Mouse (Mus musculus) urinary bladder, adult 18-20 months (tissue): Measurements from ENCODE around the gene Gm13290.
"Not testable (repeated sequence)": the region's sequence is repeated elsewhere in the genome, so short reads cannot be mapped to it uniquely, and the experiment has no call there.

Experiments
- DNase-seq, 2 experiments: peaks; one replicate each; pipeline ENCODE4 v3.0.0; 2022; ENCODE audit warnings: low spot score in 2 of 2, mixed read lengths in 2 of 2

Gene Gm13290

GRCm38 (mm10) chr4:88781831-88782230 lies 8.2 kb downstream of the Gm13290 start, which contains the start of gene Ifnz:
Gene Ifnz, plus strand, starts transcription at chr4:88782131.
- DNase-seq, result not testable (repeated sequence)

- not testable (repeated sequence) for DNase-seq
Observed at GRCm38 (mm10) chr4:88782335-88782734, 8.7 kb downstream of the Gm13290 start.

GRCm38 (mm10) chr4:88785409-88785808 lies 11.8 kb downstream of the Gm13290 start, which contains the start of gene Gm13276:
Gene Gm13276, plus strand, starts transcription at chr4:88785709.
- DNase-seq, result not testable (repeated sequence)

GRCm38 (mm10) chr4:88788402-88788801 lies 14.8 kb downstream of the Gm13290 start, which contains the start of gene Gm13277:
Gene Gm13277, plus strand, starts transcription at chr4:88788632.
- DNase-seq, result peak in 1 of 2 experiments; percentile 63

- not testable (repeated sequence) for DNase-seq
Observed at GRCm38 (mm10) chr4:88791250-88791649, 17.6 kb downstream of the Gm13290 start, which contains the start of gene Gm13278. Gene Gm13278, plus strand, starts transcription at chr4:88791550.

GRCm38 (mm10) chr4:88793936-88794675 lies 20.5 kb downstream of the Gm13290 start, which contains the start of gene Gm13275:
Gene Gm13275, plus strand, starts transcription at chr4:88794487.
- DNase-seq, result peak; percentile 75 to 100

- not testable (repeated sequence) for DNase-seq
Observed at GRCm38 (mm10) chr4:88797097-88797496, 23.5 kb downstream of the Gm13290 start, which contains the start of gene Gm13279. Gene Gm13279, plus strand, starts transcription at chr4:88797397.

GRCm38 (mm10) chr4:88799365-88799764 lies 25.7 kb downstream of the Gm13290 start, which contains the start of gene Gm13285:
Gene Gm13285, plus strand, starts transcription at chr4:88799665.
- DNase-seq, result not testable (repeated sequence)

- DNase-seq, result not testable (repeated sequence)
Observed at GRCm38 (mm10) chr4:88802954-88803353, 29.3 kb downstream of the Gm13290 start, which contains the start of gene Gm13287. Gene Gm13287, plus strand, starts transcription at chr4:88803254.

GRCm38 (mm10) chr4:88805231-88805630 lies 31.6 kb downstream of the Gm13290 start, which contains the start of gene Gm13288:
Gene Gm13288, plus strand, starts transcription at chr4:88805531.
- DNase-seq, result not testable (repeated sequence)

- peak in 1 of 2 experiments; percentile 18 for DNase-seq
Observed at GRCm38 (mm10) chr4:88805761-88806160, 32.1 kb downstream of the Gm13290 start.

GRCm38 (mm10) chr4:88815928-88816327 lies 42.3 kb downstream of the Gm13290 start, which contains the start of gene Ifna7:
Gene Ifna7, plus strand, starts transcription at chr4:88816228.
- DNase-seq, result no peak

- no peak for DNase-seq
Observed at GRCm38 (mm10) chr4:88819659-88820058, 46.0 kb downstream of the Gm13290 start, which contains the start of gene Ifna11. Gene Ifna11, plus strand, starts transcription at chr4:88819959.

GRCm38 (mm10) chr4:88822995-88823394 lies 49.4 kb downstream of the Gm13290 start:
- DNase-seq, result no peak
